Mouse (Mus musculus) midbrain, embryonic 13.5 days (tissue): ENCODE data around the gene Cercam. TPM values are rescaled to one million over a fixed set of nuclear protein-coding genes. Genes with fewer than 3 reads are reported as not detected.
"Not testable (repeated sequence)": the region's sequence is repeated elsewhere in the genome, so short reads cannot be mapped to it uniquely, and the experiment has no call there.

Experiments
- ATAC-seq: fragments of 200-750 bp; cut with Nextera tagmentation; 2 replicates; pipeline ENCODE4 v1.8.0; 2017; ENCODE audit warnings: mild to moderate bottlenecking, moderate TSS enrichment, moderate library complexity
- H3K27ac ChIP-seq: fragments of 300-500 bp; sonication (generic); 2 replicates; pipeline ENCODE4 v1.5.1; 2015; ENCODE audit warnings: inconsistent platforms, mild to moderate bottlenecking, moderate library complexity
- H3K27me3 ChIP-seq: fragments of 300-500 bp; sonication (generic); 2 replicates; pipeline ENCODE4 v1.6.1; 2015; ENCODE audit warnings: mild to moderate bottlenecking, inconsistent platforms
- H3K36me3 ChIP-seq: fragments of 300-500 bp; sonication (generic); 2 replicates; pipeline ENCODE4 v1.6.1; 2015; ENCODE audit warnings: mild to moderate bottlenecking, inconsistent platforms
- H3K4me1 ChIP-seq: fragments of 300-500 bp; sonication (generic); replicated peaks from 2 replicates; pipeline ENCODE4 v1.6.1; 2015; ENCODE audit warnings: inconsistent platforms
- H3K4me2 ChIP-seq: fragments of 300-500 bp; sonication (generic); replicated peaks from 2 replicates; pipeline ENCODE4 v1.6.1; 2015; ENCODE audit warnings: moderate library complexity, mild to moderate bottlenecking, inconsistent platforms
- H3K4me3 ChIP-seq: fragments of 300-500 bp; sonication (generic); replicated peaks from 2 replicates; pipeline ENCODE4 v1.5.1; 2015; ENCODE audit warnings: mild to moderate bottlenecking, inconsistent platforms
- H3K9ac ChIP-seq: fragments of 300-500 bp; sonication (generic); replicated peaks from 2 replicates; pipeline ENCODE4 v1.6.1; 2015; ENCODE audit warnings: mild to moderate bottlenecking, inconsistent platforms
- H3K9me3 ChIP-seq: fragments of 300-500 bp; sonication (generic); 2 replicates; pipeline ENCODE4 v1.6.1; 2016; ENCODE audit warnings: mild to moderate bottlenecking, inconsistent platforms
- WGBS: fragments of 180-500 bp; shearing (Covaris S2); methylation state at CpG from one replicate; pipeline ENCODE4 v1.1.7; 2015; 5-methylcytosine and 5-hydroxymethylcytosine counted together
- polyA plus RNA-seq: library from polyadenylated mRNA; unstranded; fragments of >200 nt; fragmentation: Nextera tagmentation; extraction: Ambion mirVana; gene quantifications from 2 replicates; pipeline ENCODE4 v1.2.1, GENCODE M21; 2015

Cercam gene
- polyA plus RNA-seq, 1 experiment from 2014 or later, result 20.7 TPM

DNA sequence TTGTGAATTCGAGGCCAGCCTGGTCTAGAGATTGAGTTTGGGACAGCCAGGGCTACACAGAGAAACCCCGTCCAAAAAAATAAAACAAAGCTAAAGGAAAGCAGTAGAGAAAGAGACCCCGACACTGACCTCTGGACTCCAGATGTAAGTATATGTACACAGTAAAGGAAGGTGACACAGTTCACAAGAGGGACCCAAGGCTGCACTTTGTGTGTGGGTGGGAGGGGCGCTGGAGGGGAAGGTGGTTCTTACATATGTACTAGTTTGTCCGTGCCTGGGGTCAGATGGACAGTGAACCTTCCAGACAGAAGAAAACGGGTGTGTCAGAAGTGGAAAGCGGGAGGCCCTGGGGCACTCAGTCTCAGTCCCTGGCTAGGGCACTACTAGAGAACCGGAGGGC lies 10.2 kb downstream of the Cercam start:
- no peaks in the 10 kb centered on the region for H3K27me3 ChIP-seq
- H3K36me3 ChIP-seq, result peaks cover 27% of the 10 kb centered on the region
- H3K4me3 ChIP-seq, result no peak overlapping the region
- no peak overlapping the region for H3K4me2 ChIP-seq
- WGBS, result 85% methylated on average over 8 of the region's 8 CpGs
- H3K27ac ChIP-seq, result no peak overlapping the region
- H3K4me1 ChIP-seq, result peaks cover 7% of the 10 kb centered on the region
- H3K9ac ChIP-seq, result no peak overlapping the region
- H3K9me3 ChIP-seq, result no peaks in the 10 kb centered on the region
- ATAC-seq, result no peak

- Histone ChIP-seq H3K4me3 (no peak overlapping the region), H3K9ac (no peak overlapping the region), H3K36me3 (peaks cover 27% of the 10 kb centered on the region), H3K27ac (no peak overlapping the region), H3K4me2 (no peak overlapping the region), H3K9me3 (no peaks in the 10 kb centered on the region), H3K27me3 (no peaks in the 10 kb centered on the region), H3K4me1 (peaks cover 7% of the 10 kb centered on the region)
- no peak for ATAC-seq
- WGBS, result 82% methylated on average over 17 of the region's 17 CpGs
Observed at GRCm38 (mm10) chr2:29879964-29880830, 11.2 kb downstream of the Cercam start.

DNA sequence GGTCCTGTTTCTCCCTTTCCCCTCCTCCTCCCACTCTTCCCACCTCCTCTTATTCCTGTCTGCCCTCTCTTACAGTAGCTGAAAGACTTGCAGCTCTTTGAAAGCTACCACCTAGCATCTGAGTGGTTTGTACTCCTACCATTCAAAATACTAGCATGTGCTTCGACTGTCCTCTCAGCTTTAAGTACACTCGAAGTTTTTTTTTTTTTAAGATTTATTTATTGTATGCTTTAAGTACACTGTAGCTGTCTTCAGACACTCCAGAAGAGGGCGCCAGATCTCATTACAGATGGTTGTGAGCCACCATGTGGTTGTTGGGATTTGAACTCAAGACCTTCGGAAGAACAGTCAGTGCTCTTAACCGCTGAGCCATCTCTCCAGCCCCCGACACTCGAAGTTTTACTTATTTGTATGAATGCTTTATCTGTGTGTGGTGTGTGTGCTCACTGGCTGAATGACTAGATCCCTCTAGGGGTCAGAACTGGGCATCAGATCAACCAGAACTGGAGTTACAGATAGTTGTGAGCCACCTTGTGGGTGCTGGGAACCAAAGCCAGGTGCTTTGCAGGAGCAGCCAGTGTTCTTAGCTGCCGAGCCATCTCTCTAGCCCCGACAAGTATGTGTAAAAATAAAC lies 17.8 kb downstream of the Cercam start:
- H3K27me3 ChIP-seq, H3K9me3 ChIP-seq, H3K4me3 ChIP-seq, H3K36me3 ChIP-seq, H3K9ac ChIP-seq, H3K27ac ChIP-seq, ATAC-seq, H3K4me2 ChIP-seq: not testable (repeated sequence)
- peaks cover 21% of the 10 kb centered on the region for H3K4me1 ChIP-seq
- 84% methylated on average over 9 of the region's 9 CpGs for WGBS

GRCm38 (mm10) chr2:29889066-29889944 lies 20.3 kb downstream of the Cercam start, which contains the start of gene Odf2:
Gene Odf2, plus strand, starts transcription at chr2:29889221.
- 2% methylated on average over 68 of the region's 70 CpGs for WGBS
- Histone ChIP-seq H3K36me3 (peaks cover 25% of the 10 kb centered on the region), H3K9ac (peak within 1 kb of the TSS; percentile 96), H3K9me3 (no peaks in the 10 kb centered on the region), H3K4me3 (peak within 1 kb of the TSS; percentile 99), H3K4me1 (peaks cover 22% of the 10 kb centered on the region), H3K27ac (peak within 1 kb of the TSS; percentile 89), H3K4me2 (peak within 1 kb of the TSS; percentile 95), H3K27me3 (0 out of 2 replicates have a peak, but pooled peaks cover 3% of the 10 kb centered on the region)
- ATAC-seq, result peak; percentile 88

- Histone ChIP-seq H3K4me2 (peak overlapping the region; percentile 95), H3K4me3 (peak overlapping the region; percentile 99), H3K36me3 (peaks cover 34% of the 10 kb centered on the region), H3K27me3 (0 out of 2 replicates have a peak, but pooled peaks cover 3% of the 10 kb centered on the region), H3K27ac (peak overlapping the region; percentile 89), H3K9ac (peak overlapping the region; percentile 96), H3K4me1 (peaks cover 22% of the 10 kb centered on the region), H3K9me3 (no peaks in the 10 kb centered on the region)
- under 1% methylated on average over 58 of the region's 61 CpGs for WGBS
- ATAC-seq, result peak; percentile 90
Observed at GRCm38 (mm10) chr2:29889991-29890833, 21.2 kb downstream of the Cercam start.

- H3K4me3 ChIP-seq, result no peak overlapping the region
- H3K4me2 ChIP-seq, result 0 out of 2 replicates have a peak overlapping the region, but pooled peaks have one; percentile 95
- no peaks in the 10 kb centered on the region for H3K9me3 ChIP-seq
- 0 out of 2 replicates have a peak, but pooled peaks cover 3% of the 10 kb centered on the region for H3K27me3 ChIP-seq
- peaks cover 48% of the 10 kb centered on the region for H3K36me3 ChIP-seq
- H3K27ac ChIP-seq, result no peak overlapping the region
- ATAC-seq, result no peak
- H3K4me1 ChIP-seq, result peaks cover 22% of the 10 kb centered on the region
- WGBS, result 93% methylated on average over 6 of the region's 6 CpGs
- no peak overlapping the region for H3K9ac ChIP-seq
Observed at GRCm38 (mm10) chr2:29891773-29892172, 22.8 kb downstream of the Cercam start.

- no peak overlapping the region for H3K4me2 ChIP-seq
- WGBS, result 93% methylated on average over 1 of the region's 1 CpGs
- H3K4me1 ChIP-seq, result peaks cover 8% of the 10 kb centered on the region
- no peaks in the 10 kb centered on the region for H3K9me3 ChIP-seq
- ATAC-seq, result no peak
- peaks cover 91% of the 10 kb centered on the region for H3K36me3 ChIP-seq
- no peak overlapping the region for H3K27ac ChIP-seq
- no peak overlapping the region for H3K4me3 ChIP-seq
- no peak overlapping the region for H3K9ac ChIP-seq
- H3K27me3 ChIP-seq, result no peaks in the 10 kb centered on the region
Observed at GRCm38 (mm10) chr2:29896071-29896470, 27.1 kb downstream of the Cercam start.

DNA sequence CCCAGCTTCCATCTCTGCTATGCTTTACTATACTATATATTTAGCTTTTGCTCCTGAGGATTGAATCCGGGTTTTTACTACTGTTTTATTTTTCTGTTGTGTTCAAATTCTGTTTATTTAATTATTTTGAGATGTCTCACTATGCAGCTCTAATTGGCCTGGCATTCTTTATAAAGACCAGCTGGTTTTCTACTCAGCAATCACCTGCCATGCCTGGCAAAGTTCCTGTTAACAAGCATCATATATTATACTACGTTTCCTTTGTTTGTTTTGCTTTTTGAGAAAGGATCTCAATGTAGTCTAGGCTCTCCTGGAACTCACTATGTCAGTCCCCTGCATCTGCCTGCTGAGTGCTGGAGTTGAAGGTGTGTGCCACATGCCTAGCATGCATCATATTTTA lies 28.4 kb downstream of the Cercam start:
- H3K27ac ChIP-seq, result no peak overlapping the region
- WGBS, result 93% methylated on average over 2 of the region's 2 CpGs
- H3K4me3 ChIP-seq, result no peak overlapping the region
- H3K4me1 ChIP-seq, result no peaks in the 10 kb centered on the region
- no peak overlapping the region for H3K9ac ChIP-seq
- H3K27me3 ChIP-seq, result no peaks in the 10 kb centered on the region
- H3K4me2 ChIP-seq, result no peak overlapping the region
- peaks cover 98% of the 10 kb centered on the region for H3K36me3 ChIP-seq
- no peaks in the 10 kb centered on the region for H3K9me3 ChIP-seq
- no peak for ATAC-seq

GRCm38 (mm10) chr2:29898081-29898480 lies 29.1 kb downstream of the Cercam start:
- H3K27ac ChIP-seq, result no peak overlapping the region
- ATAC-seq, result no peak
- peaks cover 98% of the 10 kb centered on the region for H3K36me3 ChIP-seq
- no peak overlapping the region for H3K4me2 ChIP-seq
- H3K9me3 ChIP-seq, result no peaks in the 10 kb centered on the region
- no peaks in the 10 kb centered on the region for H3K27me3 ChIP-seq
- no peak overlapping the region for H3K9ac ChIP-seq
- 96% methylated on average over 1 of the region's 1 CpGs for WGBS
- no peak overlapping the region for H3K4me3 ChIP-seq
- H3K4me1 ChIP-seq, result no peaks in the 10 kb centered on the region

DNA sequence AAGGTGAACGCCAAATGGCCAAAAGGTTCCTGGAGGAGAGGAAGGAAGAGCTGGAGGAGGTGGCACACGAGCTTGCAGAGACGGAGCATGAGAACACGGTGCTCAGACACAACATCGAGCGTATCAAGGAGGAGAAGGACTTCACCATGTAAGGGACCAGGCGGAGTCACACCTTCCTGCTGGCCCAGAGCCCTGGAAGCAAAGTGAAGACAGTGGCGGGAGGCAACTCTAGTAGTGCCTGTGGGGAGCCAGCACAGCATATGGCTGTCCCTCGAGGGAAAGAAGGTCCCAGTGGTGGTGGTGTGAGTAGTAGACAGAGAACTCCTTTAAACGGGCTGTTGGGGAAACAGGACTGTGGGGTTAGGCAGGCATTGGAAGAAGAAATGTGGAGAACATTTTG lies 33.2 kb downstream of the Cercam start:
- no peak for ATAC-seq
- 94% methylated on average over 10 of the region's 10 CpGs for WGBS
- no peaks in the 10 kb centered on the region for H3K27me3 ChIP-seq
- no peak overlapping the region for H3K4me3 ChIP-seq
- no peak overlapping the region for H3K27ac ChIP-seq
- no peaks in the 10 kb centered on the region for H3K9me3 ChIP-seq
- no peaks in the 10 kb centered on the region for H3K4me1 ChIP-seq
- H3K9ac ChIP-seq, result no peak overlapping the region
- peaks cover 98% of the 10 kb centered on the region for H3K36me3 ChIP-seq
- no peak overlapping the region for H3K4me2 ChIP-seq

- H3K27ac ChIP-seq, H3K4me1 ChIP-seq, H3K4me3 ChIP-seq, H3K9ac ChIP-seq, H3K9me3 ChIP-seq, H3K27me3 ChIP-seq, ATAC-seq, H3K4me2 ChIP-seq: not testable (repeated sequence)
- 80% methylated on average over 2 of the region's 2 CpGs for WGBS
- peaks cover 89% of the 10 kb centered on the region for H3K36me3 ChIP-seq
Observed at GRCm38 (mm10) chr2:29908171-29908570, 39.2 kb downstream of the Cercam start.
